Mouse (Mus musculus) E14TG2a.4 (cell line): ENCODE measurements around the gene Lgals4.

Experiments
- CTCF ChIP-seq: conservative IDR thresholded peaks from 2 replicates; pipeline ENCODE4 v1.5.1; 2014; ENCODE audit warnings: low read length
- NANOG ChIP-seq: IDR thresholded peaks from 2 replicates; pipeline ENCODE4 v1.6.1; 2014; ENCODE audit warnings: borderline replicate concordance, low read length, mixed read lengths

- TF ChIP-seq CTCF, result no peak; the same call in 1 of the 2 replicates
- TF ChIP-seq NANOG, result no peak
These were observed 43.4 kb upstream of the Lgals4 start for GRCm38 (mm10) chr7:28790066-28790806.
